Mouse (Mus musculus): ENCODE measurements around the gene Lrig1. TPM values are rescaled to one million over a fixed set of nuclear protein-coding genes. Genes with fewer than 3 reads are reported as not detected.

The Lrig1 gene
- total and polyA plus RNA-seq, 2 experiments from 2014 or later, result 10.7 to 53.3 TPM

GRCm38 (mm10) chr6:94699173-94699987 lies 578 bp downstream of the Lrig1 start:
- Histone ChIP-seq H3K4me3 (ENCODE audit: low read depth, low read length) (peak overlapping the region; percentile 81), H3K9me3 (ENCODE audit: low read length) (no peaks in the 10 kb centered on the region), H3K27ac (ENCODE audit: low read depth, low read length) (peak overlapping the region; percentile 79), H3K9ac (peak overlapping the region; percentile 64), H3K36me3 (ENCODE audit: insufficient read depth) (no peaks in the 10 kb centered on the region), H3K27me3 (ENCODE audit: insufficient read depth, low read length) (no peaks in the 10 kb centered on the region), H3K4me2 (ENCODE audit: low read depth) (peak overlapping the region; percentile 88), H3K4me1 (ENCODE audit: insufficient read depth) (peaks cover 8% of the 10 kb centered on the region; the same call in 1 of the 2 replicates)
- TF ChIP-seq CTCF (IDR thresholded peaks at IDR 0.05; ENCODE audit: low read depth), result no peak
- WGBS, result under 1% methylated on average over 95 of the region's 95 CpGs
- ATAC-seq (peak; percentile 37), DNase-seq (peak; percentile 51)

GRCm38 (mm10) chr6:94698509-94699172 lies 1.3 kb downstream of the Lrig1 start:
- DNase-seq (no peak), ATAC-seq (no peak)
- no peak for TF ChIP-seq CTCF (IDR thresholded peaks at IDR 0.05; ENCODE audit: low read depth)
- no peaks in the 10 kb centered on the region for H3K9me3 ChIP-seq (ENCODE audit: low read length)
- WGBS, result 5% methylated on average over 11 of the region's 11 CpGs
- H3K36me3 ChIP-seq (ENCODE audit: insufficient read depth), result no peaks in the 10 kb centered on the region
- H3K4me2 ChIP-seq (ENCODE audit: low read depth), result peak overlapping the region; percentile 88
- peaks cover 8% of the 10 kb centered on the region; the same call in 1 of the 2 replicates for H3K4me1 ChIP-seq (ENCODE audit: insufficient read depth)
- no peak overlapping the region for H3K27ac ChIP-seq (ENCODE audit: low read depth, low read length)
- peak overlapping the region; percentile 81 for H3K4me3 ChIP-seq (ENCODE audit: low read depth, low read length)
- peak overlapping the region; percentile 64 for H3K9ac ChIP-seq
- no peaks in the 10 kb centered on the region for H3K27me3 ChIP-seq (ENCODE audit: insufficient read depth, low read length)

- no peaks in the 10 kb centered on the region for H3K36me3 ChIP-seq (ENCODE audit: insufficient read depth)
- H3K27ac ChIP-seq (ENCODE audit: low read depth, low read length), result no peak overlapping the region
- no peak for TF ChIP-seq CTCF (IDR thresholded peaks at IDR 0.05; ENCODE audit: low read depth)
- no peak overlapping the region for H3K9ac ChIP-seq
- no peaks in the 10 kb centered on the region for H3K27me3 ChIP-seq (ENCODE audit: insufficient read depth, low read length)
- WGBS, result 53% methylated on average over 1 of the region's 1 CpGs
- H3K9me3 ChIP-seq (ENCODE audit: low read length), result no peaks in the 10 kb centered on the region
- no peak for ATAC-seq
- peaks cover 11% of the 10 kb centered on the region for H3K4me1 ChIP-seq (ENCODE audit: insufficient read depth)
- H3K4me2 ChIP-seq (ENCODE audit: low read depth), result peak overlapping the region; percentile 88; the same call in 1 of the 2 replicates
- DNase-seq, result no peak
- H3K4me3 ChIP-seq (ENCODE audit: low read depth, low read length), result peak overlapping the region; percentile 81; the same call in 1 of the 2 replicates
Measured at GRCm38 (mm10) chr6:94697423-94697822, 2.5 kb downstream of the Lrig1 start.

GRCm38 (mm10) chr6:94696182-94697080 lies 3.5 kb downstream of the Lrig1 start:
- WGBS, result 45% methylated on average over 10 of the region's 10 CpGs
- peak overlapping the region; percentile 81; the same call in 1 of the 2 replicates for H3K4me3 ChIP-seq (ENCODE audit: low read depth, low read length)
- no peaks in the 10 kb centered on the region for H3K27me3 ChIP-seq (ENCODE audit: insufficient read depth, low read length)
- no peak for DNase-seq
- no peaks in the 10 kb centered on the region for H3K36me3 ChIP-seq (ENCODE audit: insufficient read depth)
- TF ChIP-seq CTCF (IDR thresholded peaks at IDR 0.05; ENCODE audit: low read depth), result no peak
- H3K4me2 ChIP-seq (ENCODE audit: low read depth), result peak overlapping the region; percentile 88
- H3K4me1 ChIP-seq (ENCODE audit: insufficient read depth), result peaks cover 7% of the 10 kb centered on the region
- H3K9me3 ChIP-seq (ENCODE audit: low read length), result no peaks in the 10 kb centered on the region
- H3K27ac ChIP-seq (ENCODE audit: low read depth, low read length), result no peak overlapping the region
- ATAC-seq, result no peak
- no peak overlapping the region for H3K9ac ChIP-seq

- 54% methylated on average over 9 of the region's 9 CpGs for whole genome bisulfite sequencing
- Histone ChIP-seq H3K9ac (no peak overlapping the region), H3K4me3 (ENCODE audit: low read depth, low read length) (no peak overlapping the region), H3K27ac (ENCODE audit: low read depth, low read length) (no peak overlapping the region), H3K4me1 (ENCODE audit: insufficient read depth) (peaks cover 3% of the 10 kb centered on the region; the same call in 1 of the 2 replicates), H3K4me2 (ENCODE audit: low read depth) (peak overlapping the region; percentile 15; the same call in 1 of the 2 replicates), H3K27me3 (ENCODE audit: insufficient read depth, low read length) (no peaks in the 10 kb centered on the region), H3K9me3 (ENCODE audit: low read length) (no peaks in the 10 kb centered on the region), H3K36me3 (ENCODE audit: insufficient read depth) (no peaks in the 10 kb centered on the region)
- no peak for ATAC-seq
- no peak for DNase-seq
- TF ChIP-seq CTCF (IDR thresholded peaks at IDR 0.05; ENCODE audit: low read depth), result no peak
Measured at GRCm38 (mm10) chr6:94695121-94695930, 4.6 kb downstream of the Lrig1 start.

DNA sequence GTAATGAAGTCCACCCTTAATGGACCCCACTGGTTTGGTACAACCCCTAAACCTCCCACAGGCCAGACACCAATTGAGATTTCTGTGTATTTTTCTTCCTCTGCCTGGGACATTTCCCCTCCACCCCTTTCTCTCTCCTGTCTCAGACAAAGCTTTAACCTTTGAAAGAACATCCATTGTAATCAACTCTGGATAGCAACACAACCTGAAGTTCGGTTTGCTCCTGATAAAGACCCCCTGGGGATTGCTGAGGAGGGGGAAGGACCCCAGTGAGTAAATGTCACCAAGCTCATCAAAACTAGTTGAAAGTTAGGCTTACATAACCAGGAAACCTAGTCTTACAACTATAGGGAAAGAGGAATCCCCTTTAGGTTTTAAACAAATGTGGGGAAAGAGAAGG lies 5.5 kb downstream of the Lrig1 start:
- no peak overlapping the region for H3K4me3 ChIP-seq (ENCODE audit: low read depth, low read length)
- H3K4me1 ChIP-seq (ENCODE audit: insufficient read depth), result peaks cover 3% of the 10 kb centered on the region; the same call in 1 of the 2 replicates
- no peak overlapping the region for H3K27ac ChIP-seq (ENCODE audit: low read depth, low read length)
- TF ChIP-seq CTCF (IDR thresholded peaks at IDR 0.05; ENCODE audit: low read depth), result no peak
- no peak for ATAC-seq
- DNase-seq, result no peak
- no peak overlapping the region for H3K9ac ChIP-seq
- no peaks in the 10 kb centered on the region for H3K9me3 ChIP-seq (ENCODE audit: low read length)
- 8% methylated on average over 1 of the region's 1 CpGs for WGBS
- no peaks in the 10 kb centered on the region for H3K27me3 ChIP-seq (ENCODE audit: insufficient read depth, low read length)
- no peaks in the 10 kb centered on the region for H3K36me3 ChIP-seq (ENCODE audit: insufficient read depth)
- H3K4me2 ChIP-seq (ENCODE audit: low read depth), result peak overlapping the region; percentile 15; the same call in 1 of the 2 replicates

Measured in forebrain, postnatal 0 days (tissue).